Mouse (Mus musculus): ENCODE data around the gene Ier3. TPM values are rescaled to one million over a fixed set of nuclear protein-coding genes. Genes with fewer than 3 reads are reported as not detected.
"Not testable (repeated sequence)": the region's sequence is repeated elsewhere in the genome, so short reads cannot be mapped to it uniquely, and the experiment has no call there.

The Ier3 gene
- total RNA-seq, 1 experiment: 32.3 TPM

DNA sequence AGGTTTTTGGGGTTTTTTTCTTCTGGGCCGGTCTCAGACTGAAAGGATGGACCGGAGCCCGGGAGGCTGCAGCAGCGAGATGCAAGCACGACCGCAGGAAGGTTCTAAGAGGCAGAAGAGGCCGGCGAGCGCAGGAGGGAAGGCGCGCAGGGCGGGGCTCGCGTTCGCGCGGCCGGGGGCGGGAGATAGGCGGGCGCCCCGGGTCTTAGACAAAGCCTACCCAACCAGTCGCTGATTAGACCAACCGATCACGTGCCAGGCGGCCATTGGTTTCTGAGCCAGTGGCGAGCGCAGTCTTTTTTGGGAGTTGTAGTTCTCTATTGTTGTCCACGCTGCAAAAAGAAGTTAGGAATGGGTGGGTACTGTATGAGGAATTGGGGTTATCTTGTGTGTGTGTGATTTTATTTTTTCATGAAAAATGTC, 16.6 kb downstream of the Ier3 start, which contains the start of gene Tubb5:
TSS of gene Tubb5 (minus strand) at position 185 of the 423 bp plus-strand sequence.
- DNase-seq (ENCODE audit: low read depth, low spot score): peak; percentile 95
- H3K36me3 ChIP-seq (ENCODE audit: control insufficient read depth, insufficient read depth, low read length, poor library complexity, severe bottlenecking): peaks cover 32% of the 10 kb centered on the region
- no peaks in the 10 kb centered on the region for H3K9me3 ChIP-seq (ENCODE audit: control insufficient read depth, insufficient read depth, low read depth, low read length)
- H3K4me3 ChIP-seq (ENCODE audit: insufficient read depth in 1 of 2, low read depth in 1 of 2, low read length in 2 of 2, poor library complexity in 1 of 2, severe bottlenecking in 1 of 2): peak within 1 kb of the TSS; percentile 88 to 96
- peak within 1 kb of the TSS; percentile 83 for H3K27ac ChIP-seq (ENCODE audit: insufficient read depth, low read depth, low read length, poor library complexity, severe bottlenecking)
- in situ Hi-C loops (cut with MboI; ENCODE audit: low sequenced_read_pairs in 2 of 2, unreplicated experiment in 2 of 2): no loop called here
- peaks cover 8 to 13% of the 10 kb centered on the region in 2 experiments for H3K4me1 ChIP-seq (ENCODE audit: control insufficient read depth in 2 of 2, insufficient read depth in 2 of 2, low read length in 2 of 2, poor library complexity in 1 of 2)
- H3K9ac ChIP-seq (ENCODE audit: insufficient read depth, low read depth, low read length, poor library complexity, severe bottlenecking): peak within 1 kb of the TSS; percentile 74
- peak; percentile 57; the same call in 1 of the 2 replicates for TF ChIP-seq CHD2 (IDR thresholded peaks at IDR 0.05; ENCODE audit: low read depth, low read length)
- no peak for TF ChIP-seq ZNF384 (IDR thresholded peaks at IDR 0.05; ENCODE audit: low read depth, low read length)
- TF ChIP-seq HCFC1 (IDR thresholded peaks at IDR 0.05; ENCODE audit: borderline replicate concordance, insufficient read depth, low read length): peak; percentile 93
- no peak; the same call in 1 of the 2 replicates for TF ChIP-seq MAFK (IDR thresholded peaks at IDR 0.05; ENCODE audit: insufficient read depth, low read depth, low read length)

DNA sequence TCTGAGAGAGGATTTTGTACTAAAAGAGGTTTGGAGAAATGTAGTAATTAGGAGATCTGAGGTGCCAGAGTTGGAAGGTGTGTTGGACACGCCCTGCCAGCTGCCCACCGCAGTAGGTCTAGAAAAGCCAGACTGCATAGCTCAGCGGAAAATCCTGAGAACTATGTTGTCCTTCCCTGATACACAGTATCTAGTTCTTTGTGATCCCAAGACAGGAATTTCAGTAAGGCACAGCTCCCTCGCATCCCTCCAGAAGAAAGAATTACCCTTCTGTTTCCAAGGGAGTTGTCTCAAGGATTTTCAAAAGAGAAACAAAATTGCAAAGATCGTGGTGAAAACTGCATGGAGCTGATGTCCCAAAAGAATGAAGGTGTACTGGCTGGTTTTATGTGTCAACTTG, 17.1 kb downstream of the Ier3 start:
- TF ChIP-seq MAFK (IDR thresholded peaks at IDR 0.05; ENCODE audit: insufficient read depth, low read depth, low read length) (peak; percentile 66; the same call in 1 of the 2 replicates), CHD2 (IDR thresholded peaks at IDR 0.05; ENCODE audit: low read depth, low read length) (no peak), ZC3H11A (IDR thresholded peaks at IDR 0.05; ENCODE audit: borderline replicate concordance, low read depth, low read length) (no peak), HCFC1 (IDR thresholded peaks at IDR 0.05; ENCODE audit: borderline replicate concordance, insufficient read depth, low read length) (no peak)
- peak overlapping the region; percentile 62 to 96 for H3K4me3 ChIP-seq (ENCODE audit: insufficient read depth in 1 of 2, low read depth in 1 of 2, low read length in 2 of 2, poor library complexity in 1 of 2, severe bottlenecking in 1 of 2)
- no peaks in the 10 kb centered on the region for H3K9me3 ChIP-seq (ENCODE audit: control insufficient read depth, insufficient read depth, low read depth, low read length)
- peaks cover 32% of the 10 kb centered on the region for H3K36me3 ChIP-seq (ENCODE audit: control insufficient read depth, insufficient read depth, low read length, poor library complexity, severe bottlenecking)
- DNase-seq (ENCODE audit: low read depth, low spot score): no peak
- peaks cover 8 to 13% of the 10 kb centered on the region in 2 experiments for H3K4me1 ChIP-seq (ENCODE audit: control insufficient read depth in 2 of 2, insufficient read depth in 2 of 2, low read length in 2 of 2, poor library complexity in 1 of 2)
- in situ Hi-C loops (cut with MboI; ENCODE audit: low sequenced_read_pairs in 2 of 2, unreplicated experiment in 2 of 2): no loop called here
- H3K27ac ChIP-seq (ENCODE audit: insufficient read depth, low read depth, low read length, poor library complexity, severe bottlenecking): peak overlapping the region; percentile 64; the same call in 1 of the 2 replicates
- H3K9ac ChIP-seq (ENCODE audit: insufficient read depth, low read depth, low read length, poor library complexity, severe bottlenecking): peak overlapping the region; percentile 58; the same call in 1 of the 2 replicates

DNA sequence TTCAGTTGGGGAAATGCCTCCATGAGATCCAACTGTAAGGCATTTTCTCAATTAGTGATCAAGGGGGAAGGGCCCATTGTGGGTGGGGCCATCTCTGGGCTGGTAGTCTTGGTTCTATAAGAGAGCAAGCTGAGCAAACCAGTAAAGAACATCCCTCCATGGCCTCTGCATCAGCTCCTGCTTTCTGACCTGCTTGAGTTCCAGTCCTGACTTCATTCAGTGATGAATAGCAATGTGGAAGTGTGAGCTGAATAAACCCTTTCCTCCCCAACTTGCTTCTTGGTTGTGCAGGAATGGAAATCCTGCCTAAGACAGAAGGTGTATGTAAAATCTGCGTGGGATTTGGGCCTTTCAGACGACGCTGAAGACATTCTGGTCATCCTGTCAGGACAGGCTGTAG, 17.5 kb downstream of the Ier3 start:
- H3K4me1 ChIP-seq (ENCODE audit: control insufficient read depth in 2 of 2, insufficient read depth in 2 of 2, low read length in 2 of 2, poor library complexity in 1 of 2): peaks cover 8 to 13% of the 10 kb centered on the region in 2 experiments
- DNase-seq (ENCODE audit: low read depth, low spot score): not testable (repeated sequence)

DNA sequence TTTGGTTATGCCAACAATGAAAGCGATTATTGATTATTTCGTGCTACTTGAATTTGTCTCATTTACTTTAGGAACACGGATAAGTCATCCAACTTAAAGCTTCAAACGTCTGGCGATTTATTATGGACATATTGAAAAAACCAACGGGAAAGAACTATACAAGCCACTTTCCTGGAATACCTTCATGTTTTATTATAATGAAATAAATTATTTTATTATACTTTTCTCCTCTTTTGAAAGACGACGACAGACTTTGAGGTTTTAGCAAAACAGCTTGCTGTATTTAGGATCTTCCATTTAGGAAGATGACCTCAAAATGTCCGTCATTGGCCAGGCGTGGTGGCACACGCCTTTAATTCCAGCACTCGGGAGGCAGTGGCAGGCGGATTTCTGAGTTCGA, 19.1 kb downstream of the Ier3 start:
- Histone ChIP-seq H3K9me3 (ENCODE audit: control insufficient read depth, insufficient read depth, low read depth, low read length) (no peaks in the 10 kb centered on the region), H3K4me3 (ENCODE audit: insufficient read depth in 1 of 2, low read depth in 1 of 2, low read length in 2 of 2, poor library complexity in 1 of 2, severe bottlenecking in 1 of 2) (peak overlapping the region; percentile 54 to 63; a peak in 3 of 4 replicates), H3K27ac (ENCODE audit: insufficient read depth, low read depth, low read length, poor library complexity, severe bottlenecking) (peak overlapping the region; percentile 34; the same call in 1 of the 2 replicates), H3K9ac (ENCODE audit: insufficient read depth, low read depth, low read length, poor library complexity, severe bottlenecking) (no peak overlapping the region; the same call in 1 of the 2 replicates), H3K4me1 (ENCODE audit: control insufficient read depth in 2 of 2, insufficient read depth in 2 of 2, low read length in 2 of 2, poor library complexity in 1 of 2) (peaks cover under 1 to 13% of the 10 kb centered on the region in 2 experiments), H3K36me3 (ENCODE audit: control insufficient read depth, insufficient read depth, low read length, poor library complexity, severe bottlenecking) (peaks cover 18% of the 10 kb centered on the region)
- in situ Hi-C loops (cut with MboI; ENCODE audit: low sequenced_read_pairs in 2 of 2, unreplicated experiment in 2 of 2): no loop called here
- TF ChIP-seq ZNF384 (IDR thresholded peaks at IDR 0.05; ENCODE audit: low read depth, low read length): no peak
- no peak for TF ChIP-seq CHD2 (IDR thresholded peaks at IDR 0.05; ENCODE audit: low read depth, low read length)
- no peak for TF ChIP-seq ZC3H11A (IDR thresholded peaks at IDR 0.05; ENCODE audit: borderline replicate concordance, low read depth, low read length)
- TF ChIP-seq HCFC1 (IDR thresholded peaks at IDR 0.05; ENCODE audit: borderline replicate concordance, insufficient read depth, low read length): no peak
- no peak for TF ChIP-seq MAFK (IDR thresholded peaks at IDR 0.05; ENCODE audit: insufficient read depth, low read depth, low read length)
- DNase-seq (ENCODE audit: low read depth, low spot score): no peak

More for the DNA sequence above, 17.5 kb downstream of the Ier3 start:
- H3K27ac ChIP-seq (ENCODE audit: insufficient read depth, low read depth, low read length, poor library complexity, severe bottlenecking); in situ Hi-C loops (cut with MboI; ENCODE audit: low sequenced_read_pairs in 2 of 2, unreplicated experiment in 2 of 2); H3K9me3 ChIP-seq (ENCODE audit: control insufficient read depth, insufficient read depth, low read depth, low read length): not testable (repeated sequence)
- peak overlapping the region; percentile 62 to 96; a peak in 2 of 4 replicates for H3K4me3 ChIP-seq (ENCODE audit: insufficient read depth in 1 of 2, low read depth in 1 of 2, low read length in 2 of 2, poor library complexity in 1 of 2, severe bottlenecking in 1 of 2)
- H3K9ac ChIP-seq (ENCODE audit: insufficient read depth, low read depth, low read length, poor library complexity, severe bottlenecking): peak overlapping the region; percentile 58; the same call in 1 of the 2 replicates
- H3K36me3 ChIP-seq (ENCODE audit: control insufficient read depth, insufficient read depth, low read length, poor library complexity, severe bottlenecking): peaks cover 28% of the 10 kb centered on the region
